Mouse (Mus musculus) intestine, embryonic 16.5 days (tissue): ENCODE data around the gene Ptrh1. TPM values are rescaled to one million over a fixed set of nuclear protein-coding genes. Genes with fewer than 3 reads are reported as not detected.

Experiments
- ATAC-seq: fragments of 200-750 bp; cut with Nextera tagmentation; 2 replicates; pipeline ENCODE4 v1.8.0; 2017; ENCODE audit warnings: moderate TSS enrichment, moderate library complexity
- H3K27ac ChIP-seq: fragments of 300-500 bp; sonication (generic); 2 replicates; pipeline ENCODE4 v1.5.1; 2014; ENCODE audit warnings: mild to moderate bottlenecking, low read length
- H3K27me3 ChIP-seq: fragments of 300-500 bp; sonication (generic); replicated peaks from 2 replicates; pipeline ENCODE4 v1.6.1; 2014; ENCODE audit warnings: low read length, control low read depth, mixed read lengths; ENCODE audit not compliant: control insufficient read depth, insufficient read depth
- H3K36me3 ChIP-seq: fragments of 300-500 bp; sonication (generic); 2 replicates; pipeline ENCODE4 v1.6.1; 2014; ENCODE audit warnings: low read length, control low read depth; ENCODE audit not compliant: control insufficient read depth, insufficient read depth
- H3K4me1 ChIP-seq: fragments of 300-500 bp; sonication (generic); 2 replicates; pipeline ENCODE4 v1.6.1; 2014; ENCODE audit warnings: low read length, control low read depth, mixed read lengths; ENCODE audit not compliant: control insufficient read depth, insufficient read depth
- H3K4me2 ChIP-seq: fragments of 300-500 bp; sonication (generic); 2 replicates; pipeline ENCODE4 v1.6.1; 2014; ENCODE audit warnings: low read depth, low read length, control low read depth
- H3K4me3 ChIP-seq: fragments of 300-500 bp; sonication (generic); 2 replicates; pipeline ENCODE4 v1.5.1; 2014; ENCODE audit warnings: mild to moderate bottlenecking, low read length
- H3K9ac ChIP-seq: fragments of 300-500 bp; sonication (generic); 2 replicates; pipeline ENCODE4 v1.6.1; 2014; ENCODE audit warnings: low read depth, low read length
- H3K9me3 ChIP-seq: fragments of 300-500 bp; sonication (generic); 2 replicates; pipeline ENCODE4 v1.6.1; 2016; ENCODE audit warnings: low read length, control low read depth; ENCODE audit not compliant: control insufficient read depth
- WGBS: fragments of 180-500 bp; shearing (Covaris S2); extraction: QIAGEN DNeasy Blood & Tissue Kit; methylation state at CpG from one replicate; pipeline ENCODE4 v1.1.7; 2014; 5-methylcytosine and 5-hydroxymethylcytosine counted together
- polyA plus RNA-seq: library from polyadenylated mRNA; unstranded; fragments of >200 nt; fragmentation: Nextera tagmentation; extraction: Ambion mirVana; gene quantifications from 2 replicates; pipeline ENCODE4 v1.2.1, GENCODE M21; 2015

Ptrh1 gene
- polyA plus RNA-seq, 1 experiment from 2014 or later = 6.3 TPM

- Histone ChIP-seq H3K4me2 (no peak overlapping the region), H3K9me3 (no peaks in the 10 kb centered on the region), H3K27ac (no peak overlapping the region), H3K36me3 (0 out of 2 replicates have a peak, but pooled peaks cover 2% of the 10 kb centered on the region), H3K4me3 (no peak overlapping the region), H3K9ac (0 out of 2 replicates have a peak overlapping the region, but pooled peaks have one; percentile 20), H3K4me1 (peaks cover 29% of the 10 kb centered on the region), H3K27me3 (peaks cover 4% of the 10 kb centered on the region)
- 53% methylated on average over 3 of the region's 3 CpGs for whole genome bisulfite sequencing
- peak; percentile 70 for ATAC-seq
Measured at GRCm38 (mm10) chr2:32736306-32736829, 39.2 kb upstream of the Ptrh1 start.

- H3K4me3 ChIP-seq = no peak overlapping the region
- H3K36me3 ChIP-seq = 0 out of 2 replicates have a peak, but pooled peaks cover 2% of the 10 kb centered on the region
- WGBS = 56% methylated on average over 6 of the region's 6 CpGs
- H3K9ac ChIP-seq = 0 out of 2 replicates have a peak overlapping the region, but pooled peaks have one; percentile 20
- H3K27ac ChIP-seq = no peak overlapping the region
- peaks cover 10% of the 10 kb centered on the region for H3K27me3 ChIP-seq
- ATAC-seq = no peak
- H3K9me3 ChIP-seq = no peaks in the 10 kb centered on the region
- H3K4me1 ChIP-seq = peaks cover 36% of the 10 kb centered on the region
- H3K4me2 ChIP-seq = no peak overlapping the region
Measured at GRCm38 (mm10) chr2:32737008-32737407, 38.6 kb upstream of the Ptrh1 start.

GRCm38 (mm10) chr2:32739311-32739710 is 36.3 kb upstream of the Ptrh1 start:
- Histone ChIP-seq H3K27me3 (peaks cover 19% of the 10 kb centered on the region), H3K4me1 (peaks cover 39% of the 10 kb centered on the region), H3K4me3 (no peak overlapping the region), H3K27ac (no peak overlapping the region), H3K4me2 (no peak overlapping the region), H3K9ac (no peak overlapping the region), H3K36me3 (0 out of 2 replicates have a peak, but pooled peaks cover 2% of the 10 kb centered on the region), H3K9me3 (no peaks in the 10 kb centered on the region)
- 72% methylated on average over 4 of the region's 4 CpGs for WGBS
- no peak for ATAC-seq

GRCm38 (mm10) chr2:32740916-32741272 is 34.7 kb upstream of the Ptrh1 start, which contains the start of gene 6330409D20Rik:
Gene 6330409D20Rik (minus strand): TSS chr2:32741016.
- H3K9me3 ChIP-seq = no peaks in the 10 kb centered on the region
- peak within 1 kb of the TSS; percentile 64 for H3K9ac ChIP-seq
- H3K36me3 ChIP-seq = 0 out of 2 replicates have a peak, but pooled peaks cover 2% of the 10 kb centered on the region
- H3K27me3 ChIP-seq = peaks cover 19% of the 10 kb centered on the region
- H3K4me1 ChIP-seq = peaks cover 30% of the 10 kb centered on the region
- no peak within 1 kb of the TSS for H3K27ac ChIP-seq
- ATAC-seq = no peak
- peak within 1 kb of the TSS; percentile 84 for H3K4me2 ChIP-seq
- H3K4me3 ChIP-seq = peak within 1 kb of the TSS; percentile 48
- WGBS = 12% methylated on average over 11 of the region's 11 CpGs

GRCm38 (mm10) chr2:32741273-32742172 is 34.1 kb upstream of the Ptrh1 start:
- Histone ChIP-seq H3K4me1 (peaks cover 26% of the 10 kb centered on the region), H3K9me3 (no peaks in the 10 kb centered on the region), H3K4me2 (peak overlapping the region; percentile 84), H3K4me3 (peak overlapping the region; percentile 48), H3K27me3 (peaks cover 19% of the 10 kb centered on the region), H3K9ac (peak overlapping the region; percentile 64), H3K36me3 (0 out of 2 replicates have a peak, but pooled peaks cover 2% of the 10 kb centered on the region), H3K27ac (no peak overlapping the region)
- peak; percentile 27 for ATAC-seq
- WGBS = 5% methylated on average over 53 of the region's 58 CpGs

GRCm38 (mm10) chr2:32742173-32742531 is 33.4 kb upstream of the Ptrh1 start:
- Histone ChIP-seq H3K36me3 (0 out of 2 replicates have a peak, but pooled peaks cover 2% of the 10 kb centered on the region), H3K27ac (no peak overlapping the region), H3K9ac (peak overlapping the region; percentile 64), H3K27me3 (peaks cover 19% of the 10 kb centered on the region), H3K9me3 (no peaks in the 10 kb centered on the region), H3K4me2 (peak overlapping the region; percentile 84; the same call in 1 of the 2 replicates), H3K4me1 (peaks cover 21% of the 10 kb centered on the region), H3K4me3 (peak overlapping the region; percentile 48)
- peak; percentile 45 for ATAC-seq
- WGBS = 14% methylated on average over 18 of the region's 18 CpGs

GRCm38 (mm10) chr2:32744272-32744982 is 31.2 kb upstream of the Ptrh1 start:
- ATAC-seq = no peak
- H3K4me3 ChIP-seq = no peak overlapping the region
- 77% methylated on average over 15 of the region's 15 CpGs for WGBS

GRCm38 (mm10) chr2:32749082-32749481 is 26.5 kb upstream of the Ptrh1 start:
- Histone ChIP-seq H3K4me1 (peaks cover 7% of the 10 kb centered on the region; the same call in 1 of the 2 replicates), H3K36me3 (peaks cover 3% of the 10 kb centered on the region)
- WGBS = 91% methylated on average over 16 of the region's 16 CpGs

More at GRCm38 (mm10) chr2:32744272-32744982, 31.2 kb upstream of the Ptrh1 start:
- peaks cover 19% of the 10 kb centered on the region for H3K27me3 ChIP-seq
- H3K27ac ChIP-seq = no peak overlapping the region
- H3K9ac ChIP-seq = no peak overlapping the region
- H3K4me2 ChIP-seq = no peak overlapping the region
- no peaks in the 10 kb centered on the region; the same call in 1 of the 2 replicates for H3K36me3 ChIP-seq
- peaks cover 18% of the 10 kb centered on the region for H3K4me1 ChIP-seq
- H3K9me3 ChIP-seq = no peaks in the 10 kb centered on the region

GRCm38 (mm10) chr2:32750199-32750598 is 25.4 kb upstream of the Ptrh1 start:
- no peak overlapping the region for H3K9ac ChIP-seq
- no peaks in the 10 kb centered on the region for H3K27me3 ChIP-seq
- WGBS = 72% methylated on average over 7 of the region's 7 CpGs
- no peak overlapping the region for H3K27ac ChIP-seq
- ATAC-seq = no peak
- no peaks in the 10 kb centered on the region for H3K9me3 ChIP-seq
- H3K36me3 ChIP-seq = peaks cover 3% of the 10 kb centered on the region
- H3K4me2 ChIP-seq = no peak overlapping the region
- H3K4me1 ChIP-seq = peaks cover 7% of the 10 kb centered on the region; the same call in 1 of the 2 replicates
- H3K4me3 ChIP-seq = no peak overlapping the region

More at GRCm38 (mm10) chr2:32749082-32749481, 26.5 kb upstream of the Ptrh1 start:
- ATAC-seq = no peak
- no peak overlapping the region for H3K4me3 ChIP-seq
- no peaks in the 10 kb centered on the region for H3K27me3 ChIP-seq
- H3K4me2 ChIP-seq = no peak overlapping the region
- no peak overlapping the region for H3K9ac ChIP-seq
- H3K9me3 ChIP-seq = no peaks in the 10 kb centered on the region
- H3K27ac ChIP-seq = no peak overlapping the region
